Mouse (Mus musculus): Measurements from ENCODE around the gene Snapc2.
A peak's percentile ranks its signal among the peaks of the same experiment; 100 is the strongest.

Snapc2 gene

DNA sequence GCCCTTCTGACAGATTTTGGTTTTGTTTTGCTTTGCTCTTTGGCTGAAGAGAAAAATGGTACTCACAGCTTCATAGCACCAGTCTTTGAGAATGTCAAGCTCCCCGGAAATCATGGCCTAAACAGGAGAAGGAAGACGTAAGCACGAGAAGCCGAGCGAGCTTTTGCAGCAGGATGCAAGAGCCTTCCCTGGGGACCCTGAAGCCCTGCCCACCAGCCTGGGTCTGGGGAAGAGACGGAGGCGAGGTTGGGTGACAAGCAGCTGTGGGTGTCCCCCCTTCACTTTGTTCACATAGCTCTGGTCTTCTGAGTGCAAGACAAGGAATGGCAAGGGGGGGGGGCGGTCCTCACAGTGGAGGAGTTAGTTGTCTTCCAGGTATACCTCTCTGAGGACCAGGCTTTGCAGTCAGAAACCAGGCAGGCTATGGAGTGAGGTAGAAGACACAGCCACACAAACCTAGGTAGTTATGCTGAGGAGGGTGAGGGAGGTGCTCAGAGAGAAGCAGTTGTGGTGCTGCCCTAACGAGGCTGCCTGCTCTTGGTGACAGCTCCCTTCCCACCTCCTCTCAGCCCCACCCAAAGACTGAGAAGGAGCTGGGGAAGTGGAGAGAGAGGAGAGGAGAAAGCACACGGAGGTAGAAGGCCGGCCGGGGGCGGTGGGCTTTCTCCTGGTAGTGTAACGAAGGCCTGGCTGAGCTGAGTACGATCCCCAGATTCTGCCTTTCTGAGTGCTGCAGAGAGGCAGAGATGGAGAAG, 12.5 kb downstream of the Snapc2 start:
- no peak for DNase-seq (ENCODE audit: low read depth)

GRCm38 (mm10) chr8:4267627-4268026, 14.7 kb downstream of the Snapc2 start:
- DNase-seq (ENCODE audit: low read depth): peak; percentile 40

DNA sequence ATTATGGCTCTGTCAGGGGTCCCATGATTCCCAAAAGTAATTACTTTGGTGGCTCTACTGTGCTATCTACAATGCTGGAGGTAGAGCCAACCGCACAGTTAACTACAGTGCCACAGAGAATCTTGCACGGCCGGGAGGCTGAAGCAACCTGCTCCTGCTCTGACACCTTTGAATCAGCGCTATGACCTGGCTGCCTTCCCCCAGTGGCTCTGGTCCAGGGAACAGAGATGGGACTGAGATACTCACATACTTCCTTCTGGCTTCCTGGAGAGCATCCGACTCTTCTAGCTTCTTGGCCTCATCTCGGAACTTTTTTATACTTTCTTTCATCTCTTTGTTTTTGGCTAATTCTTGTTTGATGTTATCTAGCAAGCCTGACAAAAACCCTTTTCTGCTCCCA, 16.7 kb downstream of the Snapc2 start:
- DNase-seq (ENCODE audit: low read depth): no peak

DNA sequence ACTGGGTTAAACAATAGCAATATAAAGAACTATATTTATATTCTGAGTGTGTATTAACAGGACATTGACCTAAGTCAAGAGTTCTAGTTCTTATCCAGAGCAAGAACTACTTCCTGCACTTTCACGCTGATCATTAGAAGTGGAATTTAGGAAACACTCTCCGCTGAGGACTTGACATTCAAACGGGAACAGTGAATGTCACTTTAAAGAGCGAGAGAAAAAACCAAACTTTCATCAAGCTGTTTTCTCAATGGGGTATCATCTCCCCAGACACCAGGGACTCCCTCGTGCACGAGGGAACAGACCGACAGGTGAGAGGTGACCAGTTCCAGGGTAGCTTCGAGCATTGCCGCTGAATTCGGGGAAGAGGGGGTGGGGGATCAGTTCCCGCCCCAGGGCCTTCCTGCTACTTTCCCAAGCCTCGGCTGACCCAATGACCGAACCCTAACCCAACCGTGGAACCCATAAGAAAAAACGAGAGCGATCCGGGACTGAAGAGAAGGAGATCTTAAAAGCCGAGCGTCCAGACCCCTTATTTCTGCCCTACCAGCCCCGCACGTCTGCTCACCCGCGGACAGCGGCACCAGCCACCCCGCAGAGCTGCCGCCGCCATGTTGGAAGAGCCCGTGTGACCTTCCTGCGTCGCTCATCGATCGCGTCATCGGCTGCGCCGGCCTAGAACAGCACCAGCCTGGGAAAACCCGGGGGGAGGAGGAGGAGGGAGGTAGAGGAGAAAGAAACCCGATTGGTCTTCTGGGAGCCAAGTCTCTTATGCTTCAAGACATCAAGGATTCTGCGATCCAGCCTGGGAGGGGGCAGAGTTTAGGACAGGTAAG, 22.6 kb downstream of the Snapc2 start, which contains the start of gene Timm44:
Gene Timm44 (minus strand): TSS at position 639 of the 836 bp plus-strand sequence.
- DNase-seq (ENCODE audit: low read depth): peak; percentile 98

GRCm38 (mm10) chr8:4276111-4276465, 23.2 kb downstream of the Snapc2 start:
- DNase-seq (ENCODE audit: low read depth): no peak

DNA sequence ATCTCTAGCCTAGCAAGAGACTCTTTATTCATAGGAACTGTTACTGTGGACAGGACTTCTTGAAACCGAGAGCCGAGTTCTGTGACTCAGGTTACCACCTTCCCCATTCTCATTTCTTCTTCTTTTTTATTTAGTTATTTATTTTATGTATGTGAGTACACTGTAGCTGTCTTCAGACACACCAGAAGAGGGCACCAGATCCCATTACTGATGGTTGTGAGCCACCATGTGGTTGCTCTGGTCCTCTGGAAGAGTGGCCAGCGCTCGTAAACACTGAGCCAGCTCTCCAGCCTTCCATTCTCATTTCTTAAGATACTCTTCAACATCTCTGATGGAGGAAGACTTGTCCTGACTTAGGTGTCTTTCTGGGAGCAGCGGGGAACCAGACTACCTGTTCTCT, 39.9 kb downstream of the Snapc2 start:
- no peak for DNase-seq (ENCODE audit: low read depth)

DNA sequence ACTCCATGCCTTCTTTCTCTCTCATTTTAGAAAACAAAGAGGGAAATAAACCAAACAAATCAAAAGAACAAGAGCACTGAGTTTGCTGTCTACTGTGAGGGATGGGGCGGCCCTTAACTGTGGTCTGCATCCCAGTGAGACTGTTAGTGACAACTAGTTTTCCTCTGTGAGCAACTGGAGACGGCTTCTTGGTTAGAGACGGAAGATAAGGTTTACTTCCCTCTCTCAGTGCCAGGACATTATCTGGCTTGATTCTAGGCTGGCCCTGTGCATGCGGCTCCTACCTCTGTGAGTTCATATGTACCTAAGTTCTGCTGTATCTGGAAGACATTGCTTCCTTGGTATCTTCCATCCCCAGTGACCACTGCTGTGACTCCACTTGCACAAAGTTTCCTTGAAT, 44.9 kb downstream of the Snapc2 start:
- no peak for DNase-seq (ENCODE audit: low read depth)

- DNase-seq (ENCODE audit: low read depth): no peak
Observed at GRCm38 (mm10) chr8:4304124-4304547, 51.3 kb downstream of the Snapc2 start.

All from NIH3T3 (cell line).